Mouse (Mus musculus): ENCODE measurements around the gene Col5a1. TPM values are rescaled to one million over a fixed set of nuclear protein-coding genes. Genes with fewer than 3 reads are reported as not detected.

The Col5a1 gene
- polyA plus RNA-seq, 1 experiment, result 5.4 TPM

GRCm38 (mm10) chr2:28089095-28089494 lies 202.9 kb downstream of the Col5a1 start:
- no peak for TF ChIP-seq CTCF (IDR thresholded peaks at IDR 0.05; ENCODE audit: extremely low read depth, insufficient read depth, insufficient read length, insufficient replicate concordance)
- no peak for TF ChIP-seq POLR2A (IDR thresholded peaks at IDR 0.05; ENCODE audit: low read depth, low read length)
- WGBS, result 87% methylated on average over 5 of the region's 5 CpGs
- no peaks in the 10 kb centered on the region for H3K36me3 ChIP-seq (ENCODE audit: control insufficient read depth, insufficient read depth, low read length)
- no peak overlapping the region for H3K27ac ChIP-seq (ENCODE audit: insufficient read depth, low read length)
- H3K4me1 ChIP-seq (ENCODE audit: control insufficient read depth, insufficient read depth, insufficient read length), result no peaks in the 10 kb centered on the region
- H3K27me3 ChIP-seq (ENCODE audit: control insufficient read depth, insufficient read depth, low read length), result no peaks in the 10 kb centered on the region
- DNase-seq (ENCODE audit: low read depth in 1 of 2, low spot score in 2 of 2), result no peak
- H3K4me3 ChIP-seq (ENCODE audit: extremely low read depth, insufficient read depth, insufficient read length), result no peak overlapping the region

Other genes with a start within 250 kb of the Col5a1 start
- gene Rxra, start 210.0 kb upstream of the Col5a1 start, polyA plus RNA-seq (2012; rRNA removed), result 40.6 and 44.9 TPM in 2 replicates
- gene Fcnb, start 198.5 kb downstream of the Col5a1 start, polyA plus RNA-seq (2012; rRNA removed), result 2.8 and 3.7 TPM in 2 replicates

Measured in spleen, adult 2 months (tissue).